ENCODE assay signal across 25 mouse cellular contexts in genomic region chr10:85621067-85621466, GRCm38 (mm10).
"Had no signal": no experiment of that assay in that cellular context is flagged by ENCODE, and none has a peak within 500 bp of the region (broad histone marks: within the 10 kb centered on the region; RNA-seq: fewer than 3 reads in every experiment).

No protein-coding gene starts in this region.

- ATAC-seq: intestine, embryonic 16.5 days; liver, embryonic 12.5 days; midbrain, embryonic 15.5 days had no signal

- H3K36me3 ChIP-seq: limb, embryonic 10.5 days; limb, embryonic 13.5 days; liver, embryonic 12.5 days; liver, embryonic 15.5 days; lung, embryonic 15.5 days; midbrain, embryonic 12.5 days; midbrain, embryonic 15.5 days; neural tube, embryonic 12.5 days; neural tube, embryonic 15.5 days; stomach, embryonic 15.5 days had no signal

- DNase-seq: kidney, adult 18-20 months; kidney, adult 9 months; kidney, postnatal 14 days; kidney, postnatal 4 days; liver; lung, adult 18-20 months; lung, postnatal 10 days; lung, postnatal 36 days; retina, postnatal 1 day; right cerebral cortex, postnatal 25 days; spleen, adult 18-20 months; thymus, adult 18-20 months; thymus, postnatal 4 days had no signal

- H3K27me3 ChIP-seq: limb, embryonic 13.5 days; liver, embryonic 12.5 days; liver, embryonic 15.5 days; midbrain, embryonic 12.5 days; midbrain, embryonic 15.5 days; neural tube, embryonic 12.5 days; neural tube, embryonic 15.5 days; stomach, embryonic 15.5 days had no signal

- H3K4me2 ChIP-seq: limb, embryonic 13.5 days; liver, embryonic 12.5 days; liver, embryonic 15.5 days; lung, embryonic 15.5 days; midbrain, embryonic 12.5 days; midbrain, embryonic 15.5 days; neural tube, embryonic 12.5 days; neural tube, embryonic 15.5 days; stomach, embryonic 15.5 days had no signal

- H3K9me3 ChIP-seq: limb, embryonic 10.5 days; limb, embryonic 13.5 days; liver, embryonic 12.5 days; liver, embryonic 15.5 days; lung, embryonic 15.5 days; midbrain, embryonic 12.5 days; midbrain, embryonic 15.5 days; neural tube, embryonic 12.5 days; neural tube, embryonic 15.5 days; stomach, embryonic 15.5 days had no signal

- H3K27ac ChIP-seq: limb, embryonic 10.5 days; limb, embryonic 13.5 days; liver, embryonic 12.5 days; liver, embryonic 15.5 days; lung, embryonic 15.5 days; midbrain, embryonic 12.5 days; midbrain, embryonic 15.5 days; neural tube, embryonic 12.5 days; neural tube, embryonic 15.5 days; stomach, embryonic 15.5 days had no signal

- H3K4me1 ChIP-seq: liver, embryonic 12.5 days had no signal

- H3K9ac ChIP-seq: limb, embryonic 13.5 days; liver, embryonic 12.5 days; liver, embryonic 15.5 days; lung, embryonic 15.5 days; midbrain, embryonic 12.5 days; midbrain, embryonic 15.5 days; neural tube, embryonic 12.5 days; neural tube, embryonic 15.5 days; stomach, embryonic 15.5 days had no signal

- H3K4me3 ChIP-seq: limb, embryonic 10.5 days; limb, embryonic 13.5 days; liver, embryonic 12.5 days; liver, embryonic 15.5 days; lung, embryonic 15.5 days; megakaryocyte, embryonic 14.5 days; midbrain, embryonic 12.5 days; midbrain, embryonic 15.5 days; neural tube, embryonic 12.5 days; neural tube, embryonic 15.5 days; stomach, embryonic 15.5 days had no signal
